Mouse (Mus musculus): Measurements from ENCODE around the gene Chst1. TPM values are rescaled to one million over a fixed set of nuclear protein-coding genes. Genes with fewer than 3 reads are reported as not detected.

Chst1 gene
- total RNA-seq (2023) = 1 to 10 TPM; 1.1 to 1.2 TPM

GRCm38 (mm10) chr2:92599487-92600347 lies at the start of gene Chst1:
TSS of gene Chst1 (plus strand) at chr2:92599707.

Other genes with a start within 250 kb of the Chst1 start
- gene Pex16, start 225.0 kb upstream of the Chst1 start, total RNA-seq (2023) = 10 to 100 TPM; 23.3 to 25.9 TPM
- gene Large2, start 224.8 kb upstream of the Chst1 start, total RNA-seq (2023) = not detected
- gene 1700029I15Rik, start 217.2 kb upstream of the Chst1 start, total RNA-seq (2023) = 1 to 10 TPM; 1.8 to 2.3 TPM
- gene Mapk8ip1, start 198.4 kb upstream of the Chst1 start, total RNA-seq (2023) = under 1 TPM; 0.56 to 0.99 TPM
- gene Cry2, start 165.7 kb upstream of the Chst1 start, total RNA-seq (2023) = 10 to 100 TPM; 15.5 to 17.2 TPM
- gene Slc35c1, start 139.2 kb upstream of the Chst1 start, total RNA-seq (2023) = 10 to 100 TPM; 35.6 to 36.2 TPM